Mouse (Mus musculus) liver, embryonic 14.5 days (tissue): ENCODE results near the gene Spta1.

Experiments used
- CTCF ChIP-seq: IDR thresholded peaks from 2 replicates; pipeline ENCODE4 v1.5.1; 2016; ENCODE audit warnings: antibody characterized with exemption, low read depth, control low read depth
- EP300 ChIP-seq: IDR thresholded peaks from 2 replicates; pipeline ENCODE4 v1.6.1; 2016; ENCODE audit warnings: antibody characterized with exemption, low read depth

GRCm38 (mm10) chr1:174270643-174271042 is 98.1 kb downstream of the Spta1 start:
- TF ChIP-seq CTCF (no peak), EP300 (no peak)
